Mouse (Mus musculus) macrophage (primary cell): Measurements from ENCODE around the gene Arhgef26. TPM values are rescaled to one million over a fixed set of nuclear protein-coding genes. Genes with fewer than 3 reads are reported as not detected.

Experiments used
- H3K27ac ChIP-seq: fragments of 350-480 bp; formaldehyde crosslinking; 2 replicates; pipeline ENCODE4 v1.9.0; 2021
- H3K36me3 ChIP-seq: fragments of 350-480 bp; formaldehyde crosslinking; 2 replicates; pipeline ENCODE4 v1.9.0; 2021; ENCODE audit errors: inconsistent target
- H3K4me3 ChIP-seq: fragments of 350-480 bp; formaldehyde crosslinking; 2 replicates; pipeline ENCODE4 v1.9.0; 2021; ENCODE audit errors: inconsistent target
- H3K79me2 ChIP-seq: fragments of 350-480 bp; formaldehyde crosslinking; 2 replicates; pipeline ENCODE4 v1.9.0; 2021; ENCODE audit errors: inconsistent target
- WGBS: methylation state at CpG from one replicate; pipeline ENCODE4 v1.1.7; 2026; ENCODE audit warnings: inconsistent platforms; ENCODE audit not compliant: missing documents; 5-methylcytosine and 5-hydroxymethylcytosine counted together
- polyA plus RNA-seq: library from polyadenylated mRNA; stranded (reverse); fragments of 250-400 nt; gene quantifications from 3 replicates; pipeline ENCODE4 v1.2.4, GENCODE M21; 2018; ENCODE audit warnings: inconsistent platforms

Gene Arhgef26
- polyA plus RNA-seq, 1 experiment from 2014 or later = not detected

DNA sequence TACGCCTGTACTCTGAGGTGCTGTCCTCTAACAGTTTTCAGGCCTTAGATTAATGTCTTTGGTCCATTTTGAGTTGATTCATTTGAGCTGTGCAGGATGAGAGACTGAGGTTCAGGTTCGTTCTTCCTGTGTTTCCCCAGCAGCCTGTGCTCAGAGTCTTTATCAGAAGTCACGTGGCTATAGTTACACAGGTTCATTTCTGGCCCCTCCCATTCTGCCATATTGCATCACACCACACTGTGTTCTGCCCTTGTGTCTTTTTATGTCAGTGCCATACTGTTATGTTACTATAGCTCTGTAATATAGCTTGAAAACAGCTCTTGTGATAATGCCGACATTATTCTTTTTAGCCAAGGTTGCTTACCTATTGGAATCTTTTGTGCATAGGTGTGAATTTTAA lies 14.7 kb downstream of the Arhgef26 start:
- Histone ChIP-seq H3K27ac (no peak overlapping the region), H3K4me3 (no peak overlapping the region), H3K79me2 (no peaks in the 10 kb centered on the region), H3K36me3 (no peaks in the 10 kb centered on the region)
- WGBS = 88% methylated on average over 4 of the region's 4 CpGs

GRCm38 (mm10) chr3:62367882-62368281 lies 29.7 kb downstream of the Arhgef26 start:
- H3K36me3 ChIP-seq = no peaks in the 10 kb centered on the region
- H3K4me3 ChIP-seq = no peak overlapping the region
- H3K79me2 ChIP-seq = no peaks in the 10 kb centered on the region
- H3K27ac ChIP-seq = no peak overlapping the region
- 93% methylated on average over 5 of the region's 5 CpGs for WGBS

- H3K27ac ChIP-seq = no peak overlapping the region
- no peak overlapping the region for H3K4me3 ChIP-seq
- no peaks in the 10 kb centered on the region for H3K79me2 ChIP-seq
- H3K36me3 ChIP-seq = no peaks in the 10 kb centered on the region
- 96% methylated on average over 2 of the region's 2 CpGs for WGBS
These were observed 34.7 kb downstream of the Arhgef26 start for GRCm38 (mm10) chr3:62372841-62373240.

DNA sequence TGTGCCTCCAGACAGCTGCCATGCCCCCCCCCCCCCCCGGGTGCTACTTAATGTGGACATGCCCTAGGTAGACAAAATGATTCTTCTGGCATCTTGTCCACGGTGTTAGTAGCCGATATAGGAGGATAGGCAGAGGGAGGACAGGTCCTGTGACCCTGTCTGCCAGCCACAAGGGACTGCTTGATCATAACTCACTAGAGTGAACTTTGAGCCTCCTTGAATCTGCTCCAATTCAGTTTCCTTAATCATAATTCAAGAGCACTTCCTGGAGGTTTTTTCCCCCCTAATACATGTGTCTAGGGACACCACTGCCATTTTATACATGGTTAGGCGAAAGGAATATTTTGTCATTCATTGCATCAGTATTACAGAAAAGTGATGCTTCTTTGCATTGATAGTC lies 36.2 kb downstream of the Arhgef26 start:
- Histone ChIP-seq H3K27ac (no peak overlapping the region), H3K79me2 (no peaks in the 10 kb centered on the region), H3K36me3 (no peaks in the 10 kb centered on the region), H3K4me3 (no peak overlapping the region)
- 83% methylated on average over 4 of the region's 4 CpGs for WGBS

- Histone ChIP-seq H3K36me3 (no peaks in the 10 kb centered on the region), H3K4me3 (no peak overlapping the region), H3K79me2 (no peaks in the 10 kb centered on the region), H3K27ac (no peak overlapping the region)
- WGBS = 48% methylated on average over 6 of the region's 6 CpGs
These were observed 36.7 kb downstream of the Arhgef26 start for GRCm38 (mm10) chr3:62374831-62375230.

DNA sequence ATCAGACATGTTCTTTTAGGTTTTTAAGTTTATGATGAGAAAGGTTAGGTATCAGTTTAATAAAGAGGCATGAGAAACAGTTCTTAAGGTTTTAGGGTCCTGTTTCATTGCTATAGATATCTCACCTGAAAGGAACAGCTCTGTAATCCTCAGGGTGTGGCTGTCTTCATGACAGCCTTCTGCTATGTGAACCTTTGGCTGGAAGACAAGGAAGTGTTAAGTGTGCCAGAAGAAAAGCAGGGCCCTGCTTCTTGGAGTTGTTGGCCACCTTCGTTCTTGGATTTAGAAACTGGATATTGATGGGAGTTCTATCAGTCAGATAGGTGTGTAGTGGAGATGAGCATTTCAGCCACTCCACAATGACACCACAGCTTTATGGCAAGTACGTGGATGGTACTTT lies 38.6 kb downstream of the Arhgef26 start:
- no peak overlapping the region for H3K27ac ChIP-seq
- no peak overlapping the region for H3K4me3 ChIP-seq
- no peaks in the 10 kb centered on the region for H3K79me2 ChIP-seq
- H3K36me3 ChIP-seq = no peaks in the 10 kb centered on the region
- 93% methylated on average over 2 of the region's 2 CpGs for WGBS

DNA sequence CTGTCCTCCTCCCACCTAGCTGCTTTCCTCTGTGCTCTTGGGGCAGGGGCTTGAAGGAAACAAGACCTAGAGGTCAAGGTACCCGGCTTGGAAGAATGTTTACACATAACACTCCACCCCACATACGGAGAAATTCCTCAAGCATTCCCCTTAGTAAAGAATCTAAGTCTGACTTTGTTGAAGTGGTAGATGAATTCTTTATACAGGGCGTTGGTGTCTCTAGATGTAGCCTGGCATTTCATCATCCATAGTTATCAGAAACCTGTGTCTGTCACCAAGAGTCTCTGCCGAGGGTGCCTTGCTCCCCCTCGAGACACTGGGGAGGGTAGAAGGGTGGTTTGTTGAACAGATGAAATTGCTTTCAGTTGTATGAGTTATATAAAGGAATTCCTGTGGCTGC lies 41.8 kb downstream of the Arhgef26 start:
- WGBS = 81% methylated on average over 5 of the region's 5 CpGs
- Histone ChIP-seq H3K27ac (no peak overlapping the region), H3K79me2 (no peaks in the 10 kb centered on the region), H3K36me3 (no peaks in the 10 kb centered on the region), H3K4me3 (no peak overlapping the region)

DNA sequence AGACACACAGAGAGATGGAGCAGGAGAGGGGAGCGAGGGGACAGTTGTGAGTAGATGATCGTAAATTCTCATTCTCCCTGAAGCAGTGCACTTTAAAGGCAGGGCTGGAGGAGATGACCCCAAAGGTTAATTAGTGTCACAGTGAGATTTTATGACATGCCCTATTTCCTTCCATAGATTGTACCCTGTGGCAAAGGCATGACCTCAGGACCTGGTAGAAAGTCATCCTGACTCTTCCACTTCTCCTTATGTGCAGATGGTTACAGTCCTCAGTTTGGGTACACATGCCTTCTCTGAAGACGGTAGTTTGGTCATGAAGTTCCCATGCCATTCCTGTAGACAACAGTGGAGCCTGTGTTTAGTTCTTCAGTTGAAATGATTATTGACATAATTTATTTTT lies 42.3 kb downstream of the Arhgef26 start:
- H3K27ac ChIP-seq = no peak overlapping the region
- no peak overlapping the region for H3K4me3 ChIP-seq
- WGBS = 92% methylated on average over 3 of the region's 3 CpGs
- no peaks in the 10 kb centered on the region for H3K36me3 ChIP-seq
- no peaks in the 10 kb centered on the region for H3K79me2 ChIP-seq

DNA sequence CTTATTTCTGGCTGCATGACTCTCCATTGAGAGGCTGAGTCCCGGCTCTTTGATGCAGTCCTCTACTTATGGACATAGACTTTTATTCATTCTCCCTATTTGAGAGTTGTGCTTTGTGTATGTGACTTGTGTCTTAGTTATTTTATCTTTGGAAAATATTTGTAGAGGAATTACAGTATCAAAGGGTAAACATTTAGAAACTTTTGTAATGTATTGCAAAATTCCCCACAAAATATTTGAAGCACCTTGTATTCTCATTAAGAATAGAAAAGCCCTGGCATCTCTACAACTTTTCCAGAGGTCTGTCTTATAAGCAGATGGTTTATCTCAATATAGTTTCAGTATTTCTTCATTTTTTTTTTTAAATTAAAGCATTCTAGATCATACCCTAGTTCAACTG lies 44.7 kb downstream of the Arhgef26 start:
- no peaks in the 10 kb centered on the region for H3K36me3 ChIP-seq
- H3K27ac ChIP-seq = no peak overlapping the region
- WGBS = no CpG with 5 or more reads among the region's 1 CpGs
- no peak overlapping the region for H3K4me3 ChIP-seq
- no peaks in the 10 kb centered on the region for H3K79me2 ChIP-seq

DNA sequence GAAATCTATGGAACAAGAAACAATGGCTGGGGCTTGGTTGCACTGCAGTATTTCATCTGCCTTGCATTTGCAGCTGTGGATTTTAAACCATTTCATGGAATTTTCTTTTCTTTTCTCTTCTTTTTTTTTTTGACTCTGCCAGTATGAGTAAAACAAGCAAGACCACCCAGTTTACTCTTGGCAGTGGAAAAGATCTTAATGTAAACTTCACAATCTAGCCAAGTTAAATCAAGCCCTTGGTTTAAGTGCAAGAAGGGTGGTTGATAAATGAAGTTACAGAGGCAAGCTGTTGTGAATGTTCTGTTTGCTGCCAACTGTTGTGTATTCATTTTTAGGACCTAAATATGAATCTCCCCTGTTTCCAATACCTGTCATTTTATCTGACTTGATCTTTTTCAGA lies 54.5 kb downstream of the Arhgef26 start:
- H3K4me3 ChIP-seq = no peak overlapping the region
- H3K36me3 ChIP-seq = no peaks in the 10 kb centered on the region
- H3K79me2 ChIP-seq = no peaks in the 10 kb centered on the region
- H3K27ac ChIP-seq = no peak overlapping the region

- WGBS = 100% methylated on average over 4 of the region's 7 CpGs
These were observed 56.1 kb downstream of the Arhgef26 start for GRCm38 (mm10) chr3:62394284-62394683.

DNA sequence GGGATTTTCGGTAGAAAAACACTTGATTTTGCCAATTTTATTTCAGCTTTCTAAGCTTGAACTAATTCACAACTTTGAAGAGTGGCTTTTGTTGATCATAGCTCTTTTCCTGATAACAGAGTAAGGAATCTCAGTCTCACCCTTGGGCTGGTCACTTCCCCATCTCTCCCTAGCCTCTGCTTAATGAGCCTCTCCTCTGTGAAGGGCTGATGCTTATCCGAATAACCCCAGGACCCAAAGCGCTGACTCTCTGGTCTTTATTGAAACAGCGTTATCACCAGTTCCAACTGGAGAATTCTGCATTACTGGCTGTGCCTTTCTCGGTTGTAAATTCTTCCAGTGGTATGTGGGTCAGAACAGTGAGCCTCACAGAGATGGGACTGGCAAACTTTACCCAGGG lies 57.2 kb downstream of the Arhgef26 start:
- 88% methylated on average over 5 of the region's 5 CpGs for WGBS
- H3K4me3 ChIP-seq = no peak overlapping the region

More at GRCm38 (mm10) chr3:62394284-62394683, 56.1 kb downstream of the Arhgef26 start:
- no peaks in the 10 kb centered on the region for H3K79me2 ChIP-seq
- H3K27ac ChIP-seq = no peak overlapping the region
- H3K36me3 ChIP-seq = no peaks in the 10 kb centered on the region
- no peak overlapping the region for H3K4me3 ChIP-seq

DNA sequence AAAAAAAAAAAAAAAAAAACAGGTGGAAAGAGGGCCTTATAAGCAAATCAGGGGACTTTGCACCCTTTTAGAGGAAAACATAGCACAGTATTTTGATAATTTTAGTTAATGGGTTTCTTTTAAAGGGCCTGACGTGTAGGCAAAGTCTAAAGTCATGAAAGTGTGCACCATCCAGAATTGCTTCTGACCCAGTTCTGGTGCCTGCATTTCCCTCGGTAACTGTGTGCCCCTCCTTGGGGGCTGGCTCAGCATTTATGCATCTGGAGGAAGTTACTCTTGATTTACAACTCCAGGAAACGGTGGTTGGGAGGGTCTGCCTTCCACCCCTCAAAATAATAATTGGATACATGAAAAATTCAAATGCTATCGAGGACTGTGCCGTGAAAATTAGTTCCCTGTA lies 58.0 kb downstream of the Arhgef26 start:
- Histone ChIP-seq H3K36me3 (no peaks in the 10 kb centered on the region), H3K27ac (no peak overlapping the region), H3K79me2 (no peaks in the 10 kb centered on the region), H3K4me3 (no peak overlapping the region)
- WGBS = 9% methylated on average over 5 of the region's 5 CpGs

More for the DNA sequence above, 57.2 kb downstream of the Arhgef26 start:
- H3K79me2 ChIP-seq = no peaks in the 10 kb centered on the region
- no peaks in the 10 kb centered on the region for H3K36me3 ChIP-seq
- H3K27ac ChIP-seq = no peak overlapping the region

DNA sequence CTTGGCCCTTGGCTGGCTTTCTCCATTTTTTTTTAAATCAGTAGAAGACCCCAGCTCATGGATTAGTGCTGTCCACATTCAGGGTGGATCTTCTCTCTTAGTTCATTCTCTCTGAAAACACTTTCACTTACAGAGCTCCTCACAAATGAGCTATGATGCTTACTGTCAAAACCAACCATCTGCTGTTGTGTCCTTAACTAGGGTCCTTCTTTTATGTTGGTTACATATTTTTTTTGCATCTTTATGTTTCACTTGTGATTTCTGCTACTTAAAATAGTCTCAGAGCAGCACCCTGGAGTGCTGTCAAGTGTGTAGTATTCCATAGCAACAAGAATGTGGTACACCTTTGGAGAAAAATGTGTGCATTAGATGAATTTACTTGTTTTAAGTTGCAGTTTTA lies 60.0 kb downstream of the Arhgef26 start:
- Histone ChIP-seq H3K79me2 (no peaks in the 10 kb centered on the region), H3K4me3 (no peak overlapping the region), H3K27ac (no peak overlapping the region), H3K36me3 (no peaks in the 10 kb centered on the region)

DNA sequence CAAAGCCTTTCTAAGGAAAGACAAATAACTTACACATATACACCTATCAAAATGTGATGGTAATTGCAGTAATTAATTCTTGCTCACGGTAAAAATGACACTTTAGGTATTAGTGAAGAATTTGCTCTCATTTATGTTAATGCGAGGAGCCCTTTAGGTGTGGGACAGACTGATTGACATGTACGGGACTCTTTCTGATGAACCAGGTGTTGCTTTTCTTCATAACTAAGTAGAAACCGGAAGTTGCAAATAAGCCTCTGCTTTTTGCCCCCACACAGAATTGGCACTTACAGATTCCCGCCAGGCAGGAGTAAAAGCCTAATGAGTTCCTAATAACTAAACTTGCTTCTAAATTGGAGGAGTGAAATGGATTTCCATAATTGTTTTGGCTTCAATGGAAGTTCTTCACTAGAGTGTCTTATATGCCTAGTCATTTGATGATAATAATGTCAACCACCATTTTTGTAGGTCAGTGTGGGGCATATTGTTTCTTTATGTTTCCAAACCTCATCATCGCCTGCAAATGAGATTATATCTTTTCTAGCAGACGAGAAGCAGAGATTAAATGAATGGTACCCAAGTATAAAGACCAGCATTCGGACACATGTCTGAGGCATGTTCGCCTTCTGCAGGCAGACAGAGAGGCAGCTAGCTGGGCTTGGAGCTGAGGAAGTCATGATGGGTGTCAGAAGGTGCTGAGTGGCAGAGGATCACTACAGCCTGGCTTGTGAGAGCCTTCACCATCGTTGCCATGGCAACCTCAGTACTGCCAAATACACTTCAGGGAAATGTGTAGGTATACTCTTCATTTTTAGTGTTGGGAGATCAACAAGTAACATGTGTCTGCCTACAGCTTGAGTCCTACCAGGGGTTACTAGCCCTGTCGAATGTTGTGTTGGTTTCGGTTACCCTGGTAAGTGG lies 61.9 kb downstream of the Arhgef26 start:
- H3K27ac ChIP-seq = no peak overlapping the region
- no peaks in the 10 kb centered on the region for H3K79me2 ChIP-seq
- WGBS = 87% methylated on average over 12 of the region's 12 CpGs
- H3K4me3 ChIP-seq = no peak overlapping the region
- no peaks in the 10 kb centered on the region for H3K36me3 ChIP-seq

DNA sequence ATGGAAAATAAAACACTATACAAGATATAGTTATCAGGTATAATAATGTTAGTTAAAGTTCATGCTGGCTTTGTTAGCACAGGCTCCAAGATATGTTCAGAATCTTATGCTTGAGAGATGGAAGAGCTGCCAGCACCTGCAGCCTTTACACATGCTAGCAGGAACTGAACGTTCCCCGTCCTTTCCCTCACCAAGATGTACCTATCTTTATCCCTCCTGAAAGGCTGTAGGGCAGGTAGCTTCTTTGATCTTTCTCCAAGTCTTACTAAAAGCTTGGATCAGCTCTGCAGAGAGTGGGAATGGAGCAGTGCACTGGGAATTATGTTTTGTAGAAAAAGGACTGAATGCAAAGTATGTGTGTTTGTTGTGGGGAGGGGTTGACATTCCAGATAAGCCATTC lies 64.3 kb downstream of the Arhgef26 start:
- Histone ChIP-seq H3K4me3 (no peak overlapping the region), H3K79me2 (no peaks in the 10 kb centered on the region), H3K36me3 (no peaks in the 10 kb centered on the region), H3K27ac (no peak overlapping the region)
- WGBS = 97% methylated on average over 2 of the region's 2 CpGs
